Mouse (Mus musculus) megakaryocyte, embryonic 14.5 days (primary cell): ENCODE results near the gene Tuba1c.

Experiments
- FLI1 ChIP-seq: IDR thresholded peaks from 2 replicates; pipeline ENCODE4 v1.6.1; 2012; ENCODE audit warnings: low read length, inconsistent platforms, mixed read lengths
- GATA1 ChIP-seq: IDR thresholded peaks from 3 replicates; pipeline ENCODE4 v1.6.1; 2012; ENCODE audit warnings: mixed read lengths, low read length, inconsistent platforms, borderline replicate concordance

GRCm38 (mm10) chr15:98992086-98992912 is 37.4 kb upstream of the Tuba1c start:
- TF ChIP-seq GATA1: no peak
- TF ChIP-seq FLI1: no peak
